Mouse (Mus musculus) effector memory CD4-positive, alpha-beta T cell, adult 7 months (primary cell): ENCODE measurements around the gene Gemin4. TPM values are rescaled to one million over a fixed set of nuclear protein-coding genes. Genes with fewer than 3 reads are reported as not detected.

ENCODE experiments used
- polyA plus RNA-seq: library from polyadenylated mRNA; unstranded; fragments of 100-300 nt; shearing (Covaris generic); gene quantifications from one replicate; pipeline ENCODE4 v1.2.1, GENCODE M21; 2017

Gene Gemin4
- polyA plus RNA-seq = 6.1 TPM

DNA sequence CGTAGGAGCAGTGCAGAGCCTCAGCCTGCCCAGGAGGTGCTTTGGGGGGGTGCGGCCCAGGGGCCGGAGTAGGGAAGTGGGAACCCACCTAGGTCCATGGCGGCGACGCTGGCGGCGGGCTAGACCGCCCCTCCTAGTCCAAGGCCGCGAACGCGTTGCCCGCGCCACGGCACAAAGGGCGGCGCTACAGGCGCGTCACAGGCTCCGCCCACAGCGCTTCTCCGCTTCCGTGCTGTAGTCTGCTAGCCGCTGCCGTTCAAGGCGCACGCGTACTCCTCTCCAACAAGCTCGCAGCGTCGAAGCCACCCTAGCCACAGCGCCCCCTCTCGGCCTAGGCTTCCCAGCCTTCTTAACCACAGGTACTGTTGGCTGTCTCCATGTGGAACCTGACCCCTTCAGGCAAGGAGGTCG is at the start of gene Gemin4, which contains the start of gene Dbil5:
Gene Gemin4, minus strand, starts transcription at position 275 of the 411 bp plus-strand sequence.
Gene Dbil5, plus strand, starts transcription at position 219 of the 411 bp plus-strand sequence.

GRCm38 (mm10) chr11:76242901-76243810 is 25.7 kb upstream of the Gemin4 start, which contains the start of the genes Mrm3 and Glod4:
Gene Mrm3, plus strand, starts transcription at chr11:76243715.
Gene Glod4, minus strand, starts transcription at chr11:76243725.

DNA sequence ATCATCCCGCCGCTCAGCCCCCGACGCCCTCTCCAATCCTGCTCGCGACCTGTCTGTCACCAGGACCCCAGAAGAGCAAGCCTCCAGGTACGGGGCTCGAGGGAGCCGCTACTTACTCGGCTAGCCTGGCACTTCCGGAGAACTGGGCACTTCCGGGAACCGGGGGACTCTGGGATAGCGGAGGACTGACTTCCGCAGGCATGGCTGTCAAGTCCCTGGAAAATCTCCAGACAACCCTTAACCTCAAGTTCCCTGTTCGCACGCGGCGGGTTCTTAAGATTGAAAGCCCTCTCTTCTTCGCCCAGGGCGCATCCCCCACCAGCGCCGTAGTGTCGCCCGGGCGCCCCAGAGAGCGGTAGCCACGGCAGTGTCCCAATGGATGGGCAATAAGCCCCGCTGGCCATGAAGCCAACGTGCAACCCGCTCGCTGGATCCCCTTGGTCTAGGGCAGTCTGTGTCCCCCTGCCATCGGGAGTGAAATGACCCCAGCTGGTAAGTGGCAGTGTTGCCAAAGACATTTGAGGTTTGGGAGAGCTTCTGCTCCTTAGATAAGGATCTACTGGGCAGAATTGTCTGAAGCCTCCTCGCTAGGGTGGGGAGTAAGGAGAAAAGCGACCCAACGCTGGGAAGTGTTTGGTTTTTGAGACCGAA is 37.8 kb downstream of the Gemin4 start, which contains the start of the genes Vps53 and Fam57a:
Gene Vps53, minus strand, starts transcription at position 153 of the 651 bp plus-strand sequence.
Gene Fam57a, plus strand, starts transcription at position 177 of the 651 bp plus-strand sequence.

Other genes with a start within 250 kb of the Gemin4 start
- gene 1700016K19Rik, start 217.8 kb downstream of the Gemin4 start, polyA plus RNA-seq = not detected
- gene Rflnb, start 189.9 kb downstream of the Gemin4 start, polyA plus RNA-seq = 59.6 TPM
- gene Vps53, start 38.0 kb downstream of the Gemin4 start, polyA plus RNA-seq = 37.0 TPM
- 2.0 TPM for gene Fam57a, start 38.0 kb downstream of the Gemin4 start, polyA plus RNA-seq
- not detected for gene Dbil5, start 56 bp downstream of the Gemin4 start, polyA plus RNA-seq
- gene Mrm3, start 26.1 kb upstream of the Gemin4 start, polyA plus RNA-seq = 14.5 TPM
- gene Glod4, start 26.1 kb upstream of the Gemin4 start, polyA plus RNA-seq = 40.6 TPM
- 2.8 TPM for gene Nxn, start 181.5 kb upstream of the Gemin4 start, polyA plus RNA-seq
- 21.1 TPM for gene Timm22, start 189.3 kb upstream of the Gemin4 start, polyA plus RNA-seq